Mouse (Mus musculus) inflammation-experienced regulatory T-cells, adult 6 months (primary cell): ENCODE results near the gene Gstm7. TPM values are rescaled to one million over a fixed set of nuclear protein-coding genes. Genes with fewer than 3 reads are reported as not detected.
"Not testable (repeated sequence)": the region's sequence is repeated elsewhere in the genome, so short reads cannot be mapped to it uniquely, and the experiment has no call there.

Experiments
- ATAC-seq: one replicate; pipeline ENCODE4 v1.8.0; 2017
- polyA plus RNA-seq, 3 experiments: library from polyadenylated mRNA; unstranded; fragments of 100-300 nt; shearing (Covaris generic); gene quantifications; one replicate each; pipeline ENCODE4 v1.2.1; 2017

Gstm7 gene
- polyA plus RNA-seq, 3 experiments from 2014 or later: 1.5 TPM; not detected in 2

DNA sequence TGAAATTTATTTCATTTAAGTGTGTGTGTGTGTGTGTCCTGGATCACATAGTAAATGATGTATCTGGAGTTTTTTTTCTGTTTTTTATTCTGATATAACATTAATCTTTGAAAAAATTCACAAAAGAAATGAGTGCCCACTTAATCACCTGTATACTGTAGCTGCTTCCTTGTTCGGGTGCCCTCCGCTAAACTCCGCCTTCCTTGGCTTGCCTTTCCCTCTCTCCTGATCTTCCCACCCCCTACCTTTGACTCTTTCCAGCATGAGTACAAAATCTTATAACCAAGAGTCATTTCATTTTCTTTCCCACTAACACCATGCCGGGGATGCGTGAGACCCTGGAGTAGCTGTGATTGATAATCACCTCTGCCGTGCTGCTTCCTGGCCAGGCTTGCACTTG is 511 bp upstream of the Gstm7 start:
- ATAC-seq: no peak

DNA sequence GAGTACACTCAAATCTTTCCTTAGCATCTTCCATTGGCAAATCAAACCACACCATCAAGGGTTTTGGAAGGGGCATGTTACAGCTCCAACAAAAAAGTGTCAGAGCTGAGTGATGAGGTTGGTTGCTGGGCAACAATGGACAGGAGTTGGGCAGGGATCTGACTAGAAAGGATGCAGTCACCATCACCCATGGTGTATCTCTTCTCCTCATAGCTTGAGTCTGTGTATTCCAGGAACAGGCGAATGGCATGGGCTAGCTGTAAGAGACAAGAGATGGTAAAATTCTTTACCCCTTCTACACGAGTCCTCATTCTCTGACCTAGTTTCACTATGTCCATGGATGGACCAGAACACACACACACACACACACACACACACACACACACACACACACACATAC is 483 bp downstream of the Gstm7 start:
- ATAC-seq: no peak

DNA sequence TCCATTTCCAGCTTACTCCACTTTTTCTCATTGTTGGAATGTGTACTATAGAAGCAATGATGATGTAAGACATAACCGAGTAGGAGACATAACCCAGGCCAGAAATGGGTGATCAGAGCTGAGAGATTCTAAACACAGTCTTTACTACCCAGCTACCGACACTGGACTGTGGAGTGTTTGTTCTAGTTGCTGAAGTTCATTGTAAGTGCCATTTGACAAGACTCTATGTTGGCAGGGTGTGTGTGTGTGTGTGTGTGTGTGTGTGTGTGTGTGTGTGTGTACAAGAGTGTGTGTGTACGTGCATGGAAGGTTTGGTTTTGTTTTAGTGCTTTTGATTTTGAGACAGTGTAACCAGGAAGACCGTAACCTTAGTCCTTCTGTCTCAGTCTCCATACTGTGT is 1.9 kb downstream of the Gstm7 start:
- no peak for ATAC-seq

DNA sequence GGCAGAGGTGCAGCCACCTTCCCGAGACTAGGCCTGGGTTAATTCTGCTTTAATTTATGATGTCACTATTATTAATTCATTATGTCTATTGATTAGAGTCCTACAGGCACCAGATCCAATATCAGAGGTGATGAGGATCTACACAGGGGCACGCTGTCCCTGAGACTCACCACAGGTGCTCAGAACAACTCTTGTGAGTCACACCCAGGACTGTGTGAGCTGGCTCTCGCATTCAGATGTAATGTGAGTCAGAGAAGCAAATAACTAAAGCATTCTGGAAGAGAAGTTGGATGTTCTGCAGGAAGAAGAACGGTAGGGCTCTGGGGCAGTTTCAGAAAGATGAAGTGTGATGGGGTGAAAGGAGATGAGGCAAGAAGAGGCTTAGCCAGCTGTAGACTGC is 2.4 kb downstream of the Gstm7 start:
- no peak for ATAC-seq

DNA sequence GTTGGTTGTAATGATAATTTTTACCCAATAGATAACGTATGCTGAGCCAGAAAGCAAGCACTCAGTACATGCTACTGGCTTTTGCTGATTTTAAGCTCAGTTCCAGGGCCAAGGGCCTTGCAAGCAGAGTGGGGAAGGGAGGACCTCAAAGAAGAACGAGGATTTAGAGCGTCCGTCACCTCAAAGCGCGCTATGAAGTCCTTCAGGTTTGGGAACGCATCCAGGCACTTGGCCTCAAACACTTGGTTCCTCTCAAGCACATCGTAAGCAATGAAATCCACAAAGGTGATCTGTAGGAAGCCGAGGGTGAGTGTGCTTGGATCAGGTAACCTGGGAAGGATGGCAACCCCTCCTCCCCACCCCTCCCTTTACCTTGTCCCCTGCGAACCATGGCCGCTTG is 2.9 kb downstream of the Gstm7 start:
- no peak for ATAC-seq

DNA sequence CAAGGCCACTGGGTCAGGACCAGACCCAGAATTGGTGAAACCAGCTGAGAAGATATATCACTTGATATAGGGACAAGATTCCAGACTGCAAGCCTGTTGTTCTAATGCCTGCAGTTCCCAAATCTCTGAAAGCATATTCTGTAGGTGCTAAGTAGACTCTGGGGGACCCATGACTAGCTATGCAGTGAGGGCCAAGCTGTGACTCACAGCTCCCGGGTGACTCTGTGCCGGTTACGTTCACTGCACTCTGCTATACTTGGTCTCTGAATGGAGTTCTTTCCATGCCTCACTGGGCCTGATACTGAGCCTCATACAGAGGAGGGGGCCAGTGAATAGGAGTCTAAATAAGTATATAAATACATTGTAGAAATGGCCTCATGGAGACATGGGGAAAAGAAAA is 3.8 kb downstream of the Gstm7 start:
- ATAC-seq: no peak

DNA sequence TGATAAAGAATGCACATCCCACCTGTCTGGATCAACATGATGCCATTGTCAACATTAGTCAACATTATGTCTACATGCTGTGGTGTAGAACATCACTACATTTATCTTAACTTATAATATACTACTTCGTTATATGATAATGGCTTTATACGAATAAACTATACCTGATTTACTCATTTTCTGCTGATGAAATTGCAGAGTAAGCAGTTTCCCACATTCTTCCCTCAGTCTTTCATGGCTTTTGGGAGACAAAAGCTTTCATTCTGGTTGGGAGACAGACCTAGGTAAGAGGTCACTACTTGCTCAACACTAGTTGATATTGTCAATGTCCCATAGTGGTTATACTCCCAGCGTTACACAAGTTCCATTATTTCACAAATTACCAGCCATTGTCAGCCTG is 6.3 kb downstream of the Gstm7 start:
- ATAC-seq: no peak

DNA sequence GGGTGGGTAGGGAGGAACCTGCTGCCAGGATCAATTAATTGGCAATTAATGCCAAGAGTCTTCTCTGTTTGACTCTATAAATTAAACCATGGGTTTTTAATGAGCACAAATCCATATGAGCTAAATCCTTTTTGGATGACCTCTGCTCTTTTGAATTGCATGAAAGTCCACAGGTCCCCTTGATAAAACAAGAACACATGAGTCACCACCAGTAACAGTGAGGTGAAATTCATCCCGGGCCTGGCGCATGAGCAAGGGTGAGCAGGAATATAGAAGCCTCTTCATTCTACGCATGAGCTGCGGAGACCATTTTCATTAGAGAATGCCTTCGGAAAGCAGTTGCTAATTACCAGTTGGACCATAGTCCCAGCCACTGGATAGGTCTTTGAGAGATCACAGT is 11.3 kb downstream of the Gstm7 start:
- ATAC-seq: no peak

DNA sequence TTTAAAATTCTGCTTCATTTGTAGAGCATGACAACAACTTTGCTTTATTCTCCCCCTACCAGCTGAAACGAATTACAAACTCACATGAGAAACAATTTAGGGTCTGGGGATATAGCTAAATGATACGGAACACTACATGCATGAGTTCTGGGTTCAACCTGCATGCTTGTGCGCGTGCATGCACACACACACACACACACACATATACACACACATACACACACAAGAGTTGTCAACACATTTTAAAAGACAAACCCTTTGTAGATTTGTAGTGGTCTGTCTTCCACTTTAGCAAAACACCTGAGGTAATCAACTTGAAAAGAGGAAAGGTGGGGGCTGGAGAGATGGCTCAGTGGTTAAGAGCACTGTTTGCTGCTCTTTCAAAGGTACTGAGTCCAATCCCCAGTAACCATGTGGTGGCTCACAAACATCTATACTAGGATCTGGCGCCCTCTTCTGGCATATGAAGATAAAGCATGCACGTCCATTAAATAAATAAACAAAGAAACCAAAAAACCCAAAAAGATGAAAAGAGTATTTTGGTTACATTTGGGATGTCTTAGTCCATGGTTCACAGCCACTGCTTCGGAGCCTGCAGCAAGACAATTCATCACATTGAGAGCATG is 13.7 kb downstream of the Gstm7 start:
- no peak for ATAC-seq

DNA sequence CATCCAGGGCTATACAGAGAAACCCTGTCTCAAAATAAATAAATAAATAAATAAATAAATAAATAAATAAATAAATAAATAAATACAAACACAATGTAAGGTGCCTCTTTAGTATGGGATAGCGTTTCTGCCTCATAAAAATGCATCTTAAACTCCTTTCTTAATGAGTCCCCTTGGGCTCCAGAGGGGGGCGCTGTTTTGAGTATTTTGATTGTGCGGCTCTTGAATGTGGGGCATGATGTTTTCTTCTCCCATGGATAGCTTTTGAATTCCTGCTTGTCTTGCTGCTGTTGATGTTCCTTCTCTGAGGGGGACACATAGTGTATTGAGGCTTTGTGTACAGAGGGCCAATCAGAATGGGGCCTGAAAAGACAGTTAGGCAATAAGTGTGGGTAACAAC is 14.5 kb downstream of the Gstm7 start:
- ATAC-seq: no peak

DNA sequence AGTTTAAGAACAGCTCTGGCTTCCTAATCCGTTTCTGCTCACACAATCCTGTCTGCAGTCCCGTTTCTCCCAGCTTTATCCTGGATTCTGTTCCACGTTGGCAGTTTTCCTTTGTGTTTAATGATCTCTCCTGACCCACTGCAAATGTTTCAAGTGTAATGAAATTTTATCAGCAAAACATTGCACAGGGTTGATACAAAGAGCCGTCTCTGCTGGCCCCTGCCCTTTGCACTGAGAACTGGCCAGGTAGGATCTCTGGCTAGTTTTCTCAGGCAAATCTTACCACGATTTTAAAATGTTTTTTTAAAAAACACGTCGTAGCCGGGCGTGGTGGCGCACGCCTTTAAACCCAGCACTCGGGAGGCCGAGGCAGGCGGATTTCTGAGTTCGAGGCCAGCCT is 14.9 kb downstream of the Gstm7 start:
- ATAC-seq: no peak

DNA sequence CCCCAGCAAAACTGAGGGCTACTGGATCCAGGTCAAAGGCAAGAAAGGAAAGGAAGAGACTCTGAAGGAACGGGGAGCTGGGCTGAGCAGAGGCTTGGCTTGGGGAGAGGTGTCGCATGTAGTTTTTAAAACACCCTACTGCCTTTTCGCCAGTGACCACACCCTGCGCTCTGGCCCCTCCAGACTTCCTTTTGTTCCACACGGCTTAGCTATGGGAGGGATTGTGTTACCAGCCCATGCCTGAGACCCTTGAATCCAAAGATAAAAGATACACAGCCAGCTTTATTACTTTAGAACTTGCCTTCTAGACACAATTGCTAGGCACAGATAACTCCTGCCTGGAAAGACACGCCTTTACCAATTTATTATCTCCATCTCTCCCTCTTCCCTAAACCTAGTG is 25.7 kb downstream of the Gstm7 start:
- no peak for ATAC-seq

DNA sequence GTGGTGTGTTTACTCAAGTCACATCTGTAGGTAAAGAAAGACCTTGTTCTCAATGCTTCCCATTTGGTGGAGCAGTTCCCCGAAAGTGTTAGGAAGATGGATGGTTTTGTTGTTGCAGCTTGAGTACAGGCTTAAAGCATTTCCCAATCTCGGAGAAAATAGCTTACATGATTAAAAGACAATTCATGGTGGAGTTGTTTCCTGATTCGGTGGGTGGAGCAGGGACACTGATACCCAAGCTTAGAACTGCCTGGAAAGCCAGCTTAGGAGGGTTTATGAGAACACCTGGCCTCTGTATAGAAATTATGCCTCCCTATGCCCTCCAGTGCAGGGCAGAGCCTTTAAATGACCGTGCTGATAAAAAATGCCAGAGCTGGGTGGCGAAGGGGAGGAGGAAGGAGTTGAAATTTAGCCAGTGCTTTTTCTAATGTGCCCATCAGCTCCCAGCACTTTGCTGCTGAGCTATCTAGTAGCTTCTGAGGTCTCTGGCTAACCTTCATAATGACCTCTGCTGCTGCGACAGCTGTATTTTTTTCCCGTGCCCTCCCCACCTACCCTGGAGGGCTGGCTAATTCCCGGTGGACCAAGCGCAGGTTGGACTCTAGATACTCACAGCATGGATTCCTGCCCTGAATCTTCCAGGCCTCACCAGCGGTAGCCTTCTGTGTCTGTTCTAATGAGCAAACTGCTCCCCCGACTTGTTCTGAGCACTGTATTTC is 30.5 kb downstream of the Gstm7 start:
- ATAC-seq: no peak

DNA sequence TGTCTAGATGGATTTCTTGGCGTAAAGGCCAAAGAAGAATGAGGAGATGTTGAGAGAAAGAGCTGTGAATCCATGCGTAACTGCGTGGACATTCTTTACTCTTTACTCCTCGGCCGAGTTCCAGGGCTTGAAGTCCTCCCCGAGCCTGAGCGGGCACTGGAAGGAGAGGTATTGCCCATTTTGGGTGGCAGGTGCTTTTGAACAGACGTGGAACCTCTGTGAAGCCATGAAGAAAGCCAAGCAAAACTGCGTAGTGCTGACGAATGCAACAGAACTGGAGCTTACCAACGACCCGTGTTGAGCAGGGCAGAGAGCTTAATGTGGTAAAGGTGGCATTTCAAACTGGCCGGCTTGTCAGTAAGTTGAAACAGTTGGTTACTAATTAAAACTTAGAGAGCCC is 32.9 kb downstream of the Gstm7 start:
- ATAC-seq: no peak

DNA sequence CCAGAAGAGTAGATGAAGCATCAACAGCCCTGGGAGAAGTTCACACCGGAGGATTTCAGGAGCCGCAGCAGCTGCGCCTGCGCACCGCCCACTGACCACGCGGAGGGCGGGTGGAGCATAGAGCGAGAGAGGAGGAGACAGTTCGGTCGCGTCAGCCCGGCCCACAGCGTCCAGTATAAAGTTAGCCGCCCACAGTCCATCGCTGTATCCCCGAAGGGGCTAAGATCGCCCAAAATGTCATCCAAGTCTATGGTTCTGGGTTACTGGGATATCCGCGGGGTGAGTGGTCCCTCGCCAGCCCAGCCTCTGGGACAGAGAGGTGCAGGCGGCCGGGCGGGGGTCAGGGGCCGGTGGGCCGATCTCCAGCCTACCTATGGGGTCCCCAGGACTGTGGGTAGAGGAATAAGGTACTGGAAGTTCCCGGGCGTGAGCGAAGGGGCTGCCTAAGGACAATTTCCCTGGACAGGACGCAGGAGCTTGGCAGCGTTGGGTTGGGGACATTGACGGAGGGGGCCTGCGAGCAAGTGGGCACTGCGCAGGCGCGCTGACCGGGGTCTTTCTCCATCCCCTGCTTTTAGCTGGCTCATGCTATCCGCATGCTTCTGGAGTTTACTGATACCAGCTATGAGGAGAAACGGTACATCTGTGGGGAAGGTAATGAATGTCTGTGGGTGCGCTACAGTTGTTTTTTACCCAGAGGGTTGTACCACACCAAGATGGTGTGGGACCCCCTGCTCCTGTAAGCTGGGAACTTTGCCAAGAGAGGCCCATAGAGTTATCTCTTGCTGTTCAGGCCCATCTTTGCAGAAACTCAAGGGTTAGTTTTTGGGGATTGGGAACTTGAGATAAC is 35.7 kb downstream of the Gstm7 start, which contains the start of gene Gstm5:
Gstm5 (plus strand) TSS at position 102 of the 850 bp plus-strand sequence.
- no peak for ATAC-seq

DNA sequence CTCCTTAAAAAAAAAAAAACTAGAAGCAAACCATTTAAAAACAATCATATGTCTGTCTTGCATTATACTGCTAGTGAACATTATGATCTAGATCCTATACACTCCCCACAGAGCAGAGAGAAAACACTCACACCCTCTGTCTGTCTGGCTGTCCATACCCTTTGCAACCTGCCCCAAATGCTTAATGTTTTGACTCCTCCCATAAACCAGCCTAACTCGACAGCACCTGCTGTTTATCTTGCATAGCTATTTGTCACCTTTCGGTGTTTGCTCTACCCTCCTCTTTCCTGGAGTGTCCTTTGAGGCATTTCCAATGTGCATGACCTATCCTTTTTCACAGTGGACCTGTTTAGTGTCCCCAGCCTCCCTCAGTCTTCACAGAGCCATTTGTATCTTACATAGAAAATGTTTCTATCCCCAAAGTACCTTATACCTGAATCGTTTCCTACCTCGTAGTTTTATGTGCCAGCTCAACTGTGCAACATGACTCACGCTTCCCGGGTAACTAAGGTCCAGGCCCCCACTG is 36.4 kb downstream of the Gstm7 start:
- ATAC-seq: no peak

DNA sequence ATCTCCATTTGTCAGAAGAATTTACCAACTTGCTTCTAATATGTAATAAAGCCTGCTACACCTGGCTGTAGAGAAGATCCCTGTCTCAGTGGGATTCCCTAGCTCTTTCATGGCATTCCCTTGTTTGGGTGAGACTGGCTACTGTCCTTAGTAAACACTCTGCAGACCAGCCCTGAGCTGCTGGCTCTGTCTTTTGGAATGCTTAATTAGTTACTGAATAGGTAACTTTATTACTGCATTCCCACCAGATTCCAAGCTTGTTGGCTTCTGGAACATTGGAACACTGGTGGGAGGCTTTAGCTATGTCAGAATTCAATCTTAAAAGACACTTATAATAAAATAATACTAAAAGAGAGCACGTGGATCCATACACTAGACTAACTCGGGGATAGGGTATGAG is 42.4 kb downstream of the Gstm7 start:
- not testable (repeated sequence) for ATAC-seq

DNA sequence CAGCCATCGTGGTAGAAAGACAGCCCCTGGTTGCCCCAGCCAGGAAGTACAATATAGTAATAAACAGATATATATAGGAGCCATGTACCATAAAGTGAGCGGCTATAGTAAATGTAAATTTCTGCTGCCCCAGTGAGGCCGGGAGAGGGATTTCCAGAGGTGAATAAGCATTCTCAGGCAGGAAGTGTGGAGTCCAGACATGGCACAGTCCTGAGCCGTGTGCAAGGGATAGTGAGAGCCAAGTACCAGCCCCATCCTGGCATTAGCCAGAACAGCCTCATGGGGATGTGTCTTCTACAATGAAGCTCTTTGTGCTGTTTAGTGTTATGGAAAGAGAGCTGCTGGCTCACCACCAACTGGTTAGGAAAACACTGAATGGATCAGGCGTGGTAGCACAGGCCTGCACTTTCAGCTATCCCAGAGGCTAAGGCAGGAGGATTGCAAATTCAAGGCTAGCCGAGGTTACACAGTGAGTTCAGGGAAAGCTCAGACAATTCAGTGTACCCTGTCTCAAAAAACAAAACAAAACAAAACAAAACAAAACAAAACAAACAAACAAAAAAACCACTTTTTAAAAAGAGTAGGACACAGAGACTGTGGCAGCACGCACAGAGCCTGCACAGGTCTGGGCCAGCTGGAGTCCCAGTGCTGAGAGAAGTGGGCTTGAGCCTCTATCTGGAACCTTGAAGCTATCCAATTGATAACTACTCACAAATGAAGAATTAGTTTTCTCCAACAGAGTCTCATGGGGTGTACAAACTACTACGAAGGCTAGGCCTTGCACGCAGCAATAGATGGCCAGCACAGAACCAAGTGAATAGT is 43.7 kb downstream of the Gstm7 start:
- ATAC-seq: no peak

DNA sequence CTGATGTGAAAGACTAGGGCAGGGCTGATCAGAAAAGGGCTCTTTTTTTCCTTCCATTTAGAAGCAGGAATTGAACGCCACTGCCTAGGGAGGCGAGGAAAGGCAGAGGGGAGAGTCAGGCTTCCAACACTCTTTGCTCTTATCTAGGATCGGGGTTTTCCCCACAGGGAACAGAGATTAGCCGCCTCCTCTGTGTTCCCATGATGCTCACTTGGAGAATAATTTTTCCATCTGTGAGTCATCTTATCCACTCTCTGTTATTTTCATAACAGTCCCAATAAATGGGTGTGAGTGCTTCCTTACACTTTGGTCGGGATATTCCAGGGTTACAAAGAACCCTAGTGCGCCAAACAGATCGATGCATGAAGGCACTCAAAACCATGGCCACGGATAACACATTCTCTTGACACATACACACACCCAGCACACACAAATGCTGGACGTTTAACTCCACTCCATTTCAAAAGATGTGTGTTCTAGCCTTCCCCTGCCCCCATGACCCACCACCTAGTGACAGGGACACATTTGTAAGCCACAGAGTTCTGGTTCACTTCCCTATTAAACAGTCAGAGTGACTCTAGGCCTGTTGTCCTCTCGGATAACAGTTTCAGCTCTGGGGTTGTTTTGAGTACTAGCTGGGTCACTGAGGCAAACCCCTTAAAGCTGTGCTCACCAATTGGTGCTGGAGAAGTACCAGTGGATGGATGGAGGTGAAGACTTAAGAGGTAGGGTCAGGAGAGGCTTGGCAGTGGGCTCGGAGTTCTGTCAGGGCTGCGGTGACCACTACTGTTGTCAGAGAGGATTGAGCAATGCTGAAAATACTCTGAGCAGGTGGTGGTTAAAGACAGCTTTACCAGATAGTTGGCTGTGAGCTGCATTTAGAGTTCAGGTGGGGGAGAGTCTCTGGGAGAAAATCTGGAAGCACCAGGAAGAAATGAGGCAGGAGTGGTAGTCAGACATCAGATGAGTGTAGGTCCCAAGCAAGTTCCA is 53.6 kb downstream of the Gstm7 start:
- ATAC-seq: no peak

DNA sequence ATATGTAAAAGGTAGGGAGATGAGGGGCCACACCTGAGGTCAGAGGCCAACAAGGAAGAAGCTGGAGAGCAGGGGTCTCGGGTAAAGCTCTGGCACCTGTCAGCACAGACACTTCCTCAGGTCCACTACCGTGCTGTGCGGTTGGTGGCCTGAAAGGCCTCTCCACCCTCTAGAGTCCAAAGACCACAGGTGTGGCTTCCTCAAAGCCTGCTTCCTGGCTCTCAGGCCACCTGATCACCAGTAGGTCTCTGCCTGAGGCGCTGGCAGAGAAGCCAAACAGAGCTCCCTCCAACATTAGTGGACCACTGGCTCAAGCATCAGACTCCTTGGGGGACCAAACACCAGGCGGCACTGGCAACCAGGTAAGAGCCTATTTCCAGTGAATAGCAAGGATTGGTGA is 54.6 kb downstream of the Gstm7 start, which contains the start of gene Eps8l3:
Eps8l3 (plus strand) TSS at position 225 of the 400 bp plus-strand sequence.
- no peak for ATAC-seq
